Mouse (Mus musculus): Measurements from ENCODE around the gene Kat2b. TPM values are rescaled to one million over a fixed set of nuclear protein-coding genes. Genes with fewer than 3 reads are reported as not detected.
"Not testable (repeated sequence)": the region's sequence is repeated elsewhere in the genome, so short reads cannot be mapped to it uniquely, and the experiment has no call there.

The Kat2b gene
- polyA plus RNA-seq, 1 experiment from 2014 or later: 5.0 TPM

- H3K4me1 ChIP-seq (replicated peaks): peaks cover 6% of the 10 kb centered on the region; the same call in 1 of the 2 replicates
- H3K4me2 ChIP-seq (replicated peaks): no peak overlapping the region
- no peaks in the 10 kb centered on the region for H3K36me3 ChIP-seq
- no peak overlapping the region for H3K9ac ChIP-seq (replicated peaks)
- no peak for ATAC-seq
- H3K4me3 ChIP-seq (replicated peaks): no peak overlapping the region
- no peaks in the 10 kb centered on the region for H3K27me3 ChIP-seq
- 87% methylated on average over 3 of the region's 3 CpGs for WGBS
- no peaks in the 10 kb centered on the region for H3K9me3 ChIP-seq
- no peak overlapping the region for H3K27ac ChIP-seq
Measured at GRCm38 (mm10) chr17:53554813-53555212, 11.8 kb upstream of the Kat2b start.

- H3K9me3 ChIP-seq: no peaks in the 10 kb centered on the region
- no peaks in the 10 kb centered on the region for H3K4me1 ChIP-seq (replicated peaks)
- no peak overlapping the region for H3K4me3 ChIP-seq (replicated peaks)
- 50% methylated on average over 3 of the region's 3 CpGs for WGBS
- ATAC-seq: no peak
- H3K4me2 ChIP-seq (replicated peaks): no peak overlapping the region
- H3K9ac ChIP-seq (replicated peaks): no peak overlapping the region
- H3K36me3 ChIP-seq: no peaks in the 10 kb centered on the region
- no peak overlapping the region for H3K27ac ChIP-seq
- H3K27me3 ChIP-seq: no peaks in the 10 kb centered on the region
Measured at GRCm38 (mm10) chr17:53557443-53557842, 9.2 kb upstream of the Kat2b start.

DNA sequence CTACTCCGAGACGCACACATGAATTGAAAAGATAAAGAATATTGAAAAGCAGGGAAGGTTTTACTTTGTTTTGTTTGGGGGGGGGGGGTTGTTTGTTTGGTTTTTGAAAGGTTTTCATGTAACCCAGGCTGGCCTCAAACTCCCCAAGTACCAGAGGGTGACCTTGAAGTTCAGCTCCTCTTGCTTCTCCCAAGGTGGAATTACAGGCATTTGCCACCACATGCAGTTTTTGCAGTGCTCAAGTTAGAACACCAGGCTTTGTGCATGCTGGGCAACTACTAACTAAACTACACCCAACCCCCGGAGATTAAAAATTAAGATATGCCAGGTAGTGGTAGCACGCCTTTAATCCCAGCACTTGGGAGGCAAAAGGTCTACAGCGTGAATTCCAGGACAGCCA is 7.0 kb upstream of the Kat2b start:
- no peak for ATAC-seq
- H3K9me3 ChIP-seq: no peaks in the 10 kb centered on the region
- H3K27ac ChIP-seq: no peak overlapping the region
- no peaks in the 10 kb centered on the region for H3K27me3 ChIP-seq
- H3K9ac ChIP-seq (replicated peaks): no peak overlapping the region
- H3K4me1 ChIP-seq (replicated peaks): no peaks in the 10 kb centered on the region
- no peak overlapping the region for H3K4me3 ChIP-seq (replicated peaks)
- 94% methylated on average over 5 of the region's 5 CpGs for WGBS
- no peaks in the 10 kb centered on the region for H3K36me3 ChIP-seq
- no peak overlapping the region for H3K4me2 ChIP-seq (replicated peaks)

- Histone ChIP-seq H3K4me3 (replicated peaks) (no peak overlapping the region), H3K9ac (replicated peaks) (no peak overlapping the region), H3K9me3 (no peaks in the 10 kb centered on the region), H3K4me1 (replicated peaks) (peaks cover 6% of the 10 kb centered on the region), H3K36me3 (no peaks in the 10 kb centered on the region), H3K27ac (no peak overlapping the region), H3K4me2 (replicated peaks) (no peak overlapping the region), H3K27me3 (no peaks in the 10 kb centered on the region)
- no peak for ATAC-seq
- WGBS: 75% methylated on average over 4 of the region's 4 CpGs
Measured at GRCm38 (mm10) chr17:53561458-53562029, 5.1 kb upstream of the Kat2b start.

DNA sequence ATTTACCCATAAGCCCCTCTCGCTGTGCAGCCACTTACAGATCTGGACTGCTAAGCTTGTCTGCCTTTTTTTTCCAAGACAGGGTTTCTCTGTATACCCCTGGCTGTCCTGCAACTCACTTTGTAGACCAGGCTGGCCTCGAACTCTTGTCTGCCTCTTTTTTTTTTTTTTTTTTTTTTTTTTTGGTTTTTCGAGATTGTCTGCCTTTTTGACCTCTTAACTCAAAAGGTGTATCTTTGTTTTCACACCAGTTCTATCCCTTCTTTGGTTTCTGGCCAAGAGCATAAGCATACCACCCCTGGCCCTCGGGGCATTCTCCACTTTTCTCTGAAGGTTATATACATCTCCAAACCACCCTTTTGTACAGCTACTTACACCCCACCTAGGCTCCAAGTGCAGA is 1.8 kb upstream of the Kat2b start:
- ATAC-seq: no peak
- H3K36me3 ChIP-seq: no peaks in the 10 kb centered on the region

GRCm38 (mm10) chr17:53566919-53567345 is 271 bp downstream of the Kat2b start:
- peak overlapping the region; percentile 86 for H3K4me3 ChIP-seq (replicated peaks)
- H3K27me3 ChIP-seq: no peaks in the 10 kb centered on the region
- no peaks in the 10 kb centered on the region for H3K36me3 ChIP-seq
- peak overlapping the region; percentile 94 for H3K9ac ChIP-seq (replicated peaks)
- no peaks in the 10 kb centered on the region for H3K9me3 ChIP-seq
- H3K4me2 ChIP-seq (replicated peaks): peak overlapping the region; percentile 93
- peak; percentile 68 for ATAC-seq
- WGBS: 0% methylated on average over 27 of the region's 51 CpGs
- H3K4me1 ChIP-seq (replicated peaks): peaks cover 30% of the 10 kb centered on the region
- H3K27ac ChIP-seq: peak overlapping the region; percentile 97

More for the DNA sequence above, 1.8 kb upstream of the Kat2b start:
- WGBS: 88% methylated on average over 4 of the region's 4 CpGs
- peaks cover 22% of the 10 kb centered on the region for H3K4me1 ChIP-seq (replicated peaks)
- H3K4me2 ChIP-seq (replicated peaks): no peak overlapping the region
- no peak overlapping the region for H3K27ac ChIP-seq
- H3K9ac ChIP-seq (replicated peaks): no peak overlapping the region
- no peaks in the 10 kb centered on the region for H3K27me3 ChIP-seq
- no peaks in the 10 kb centered on the region for H3K9me3 ChIP-seq
- no peak overlapping the region for H3K4me3 ChIP-seq (replicated peaks)

GRCm38 (mm10) chr17:53567346-53568101 is 863 bp downstream of the Kat2b start:
- peaks cover 30% of the 10 kb centered on the region for H3K4me1 ChIP-seq (replicated peaks)
- ATAC-seq: peak; percentile 75
- peak overlapping the region; percentile 94 for H3K9ac ChIP-seq (replicated peaks)
- H3K27ac ChIP-seq: peak overlapping the region; percentile 97
- no peaks in the 10 kb centered on the region for H3K36me3 ChIP-seq
- peak overlapping the region; percentile 86 for H3K4me3 ChIP-seq (replicated peaks)
- H3K4me2 ChIP-seq (replicated peaks): peak overlapping the region; percentile 93
- H3K9me3 ChIP-seq: no peaks in the 10 kb centered on the region
- under 1% methylated on average over 65 of the region's 67 CpGs for WGBS
- H3K27me3 ChIP-seq: no peaks in the 10 kb centered on the region

DNA sequence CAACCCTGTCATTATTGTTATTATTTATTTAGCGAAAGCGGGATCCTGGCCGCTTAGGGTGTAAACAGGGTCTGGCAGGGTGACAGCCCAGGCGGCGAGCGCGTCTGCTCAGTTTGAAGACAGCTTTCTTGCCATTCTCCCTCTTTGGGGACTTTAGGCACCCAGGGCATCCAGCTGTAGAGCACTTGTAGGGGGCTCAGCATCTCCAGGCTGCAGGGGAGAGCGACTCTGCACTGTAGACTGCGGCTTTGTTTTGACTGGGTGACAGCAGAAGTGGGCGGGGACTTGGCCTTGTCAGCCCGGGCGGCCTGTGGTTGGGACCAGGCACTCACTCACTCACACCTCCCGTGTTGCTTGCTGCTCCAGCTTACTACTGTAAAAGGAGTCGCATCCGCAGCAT is 1.5 kb downstream of the Kat2b start:
- H3K36me3 ChIP-seq: no peaks in the 10 kb centered on the region
- H3K4me2 ChIP-seq (replicated peaks): peak overlapping the region; percentile 93
- peak overlapping the region; percentile 86 for H3K4me3 ChIP-seq (replicated peaks)
- peak overlapping the region; percentile 97 for H3K27ac ChIP-seq
- H3K4me1 ChIP-seq (replicated peaks): peaks cover 30% of the 10 kb centered on the region
- no peaks in the 10 kb centered on the region for H3K9me3 ChIP-seq
- peak; percentile 92 for ATAC-seq
- 1% methylated on average over 15 of the region's 15 CpGs for WGBS
- peak overlapping the region; percentile 94 for H3K9ac ChIP-seq (replicated peaks)
- no peaks in the 10 kb centered on the region for H3K27me3 ChIP-seq

GRCm38 (mm10) chr17:53568734-53569386 is 2.2 kb downstream of the Kat2b start:
- Histone ChIP-seq H3K27ac (peak overlapping the region; percentile 97), H3K4me3 (replicated peaks) (peak overlapping the region; percentile 86), H3K27me3 (no peaks in the 10 kb centered on the region), H3K4me1 (replicated peaks) (peaks cover 30% of the 10 kb centered on the region), H3K4me2 (replicated peaks) (peak overlapping the region; percentile 93), H3K9me3 (no peaks in the 10 kb centered on the region), H3K9ac (replicated peaks) (peak overlapping the region; percentile 94), H3K36me3 (no peaks in the 10 kb centered on the region)
- WGBS: 36% methylated on average over 8 of the region's 8 CpGs
- ATAC-seq: no peak

GRCm38 (mm10) chr17:53569829-53570228 is 3.2 kb downstream of the Kat2b start:
- no peaks in the 10 kb centered on the region for H3K36me3 ChIP-seq
- WGBS: 42% methylated on average over 6 of the region's 6 CpGs
- H3K27me3 ChIP-seq: no peaks in the 10 kb centered on the region
- H3K4me3 ChIP-seq (replicated peaks): no peak overlapping the region
- ATAC-seq: no peak
- H3K4me2 ChIP-seq (replicated peaks): peak overlapping the region; percentile 26; the same call in 1 of the 2 replicates
- H3K9ac ChIP-seq (replicated peaks): no peak overlapping the region
- no peak overlapping the region for H3K27ac ChIP-seq
- H3K4me1 ChIP-seq (replicated peaks): peaks cover 33% of the 10 kb centered on the region
- H3K9me3 ChIP-seq: no peaks in the 10 kb centered on the region

DNA sequence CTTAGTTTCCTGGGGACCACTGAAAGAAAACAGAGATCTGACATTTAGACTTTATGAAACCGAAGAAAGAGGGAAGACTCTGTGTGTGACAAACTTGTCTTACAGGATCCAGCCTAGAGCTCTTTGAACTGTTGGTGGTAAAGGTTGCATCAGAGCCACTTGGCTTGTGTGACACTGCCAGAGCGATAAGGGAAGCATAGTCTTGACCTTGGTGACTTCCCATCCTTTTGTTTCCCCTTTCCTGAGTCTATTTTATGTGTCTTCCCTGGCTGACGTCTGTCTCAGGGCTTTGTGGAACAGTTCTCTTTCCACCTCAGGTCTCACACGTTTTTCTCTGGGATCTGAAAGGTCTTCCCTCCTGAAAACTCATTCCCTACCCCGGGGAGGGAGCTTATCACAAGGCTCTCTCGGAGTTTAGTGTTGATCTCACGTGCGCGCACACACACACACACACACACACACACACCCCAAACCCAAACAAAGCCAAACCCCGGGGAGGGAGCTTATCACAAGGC is 3.8 kb downstream of the Kat2b start:
- no peak for ATAC-seq
- Histone ChIP-seq H3K36me3 (no peaks in the 10 kb centered on the region), H3K4me1 (replicated peaks) (peaks cover 33% of the 10 kb centered on the region), H3K27ac (peak overlapping the region; percentile 47), H3K4me3 (replicated peaks) (no peak overlapping the region), H3K9ac (replicated peaks) (0 out of 2 replicates have a peak overlapping the region, but pooled peaks have one; percentile 14), H3K27me3 (no peaks in the 10 kb centered on the region), H3K4me2 (replicated peaks) (no peak overlapping the region), H3K9me3 (no peaks in the 10 kb centered on the region)
- 39% methylated on average over 10 of the region's 10 CpGs for WGBS

GRCm38 (mm10) chr17:53570932-53571331 is 4.3 kb downstream of the Kat2b start:
- ATAC-seq; H3K9ac ChIP-seq (replicated peaks): not testable (repeated sequence)
- 90% methylated on average over 5 of the region's 5 CpGs for WGBS

More at GRCm38 (mm10) chr17:53570932-53571331, 4.3 kb downstream of the Kat2b start:
- not testable (repeated sequence) for H3K36me3 ChIP-seq; H3K4me3 ChIP-seq (replicated peaks); H3K27ac ChIP-seq; H3K9me3 ChIP-seq; H3K27me3 ChIP-seq; H3K4me2 ChIP-seq (replicated peaks)
- H3K4me1 ChIP-seq (replicated peaks): peaks cover 31% of the 10 kb centered on the region

Measured in midbrain, embryonic 13.5 days (tissue).